Mouse (Mus musculus) megakaryocyte, embryonic 14.5 days (primary cell): Measurements from ENCODE around the gene Usp15.

ENCODE experiments used
- FLI1 ChIP-seq: IDR thresholded peaks from 2 replicates; pipeline ENCODE4 v1.6.1; 2012; ENCODE audit warnings: low read length, inconsistent platforms, mixed read lengths
- GATA1 ChIP-seq: IDR thresholded peaks from 3 replicates; pipeline ENCODE4 v1.6.1; 2012; ENCODE audit warnings: mixed read lengths, low read length, inconsistent platforms, borderline replicate concordance

- no peak for TF ChIP-seq GATA1
- no peak for TF ChIP-seq FLI1
Observed at GRCm38 (mm10) chr10:123153321-123153720, 43.5 kb downstream of the Usp15 start.
